Mouse (Mus musculus) Muller cell, postnatal 12 days (primary cell): ENCODE measurements around the gene Iah1.

Experiments used
- DNase-seq: peaks from one replicate; pipeline ENCODE4 v3.0.0-alpha.2; 2015; ENCODE audit errors: inconsistent ontology term

Gene Iah1

DNA sequence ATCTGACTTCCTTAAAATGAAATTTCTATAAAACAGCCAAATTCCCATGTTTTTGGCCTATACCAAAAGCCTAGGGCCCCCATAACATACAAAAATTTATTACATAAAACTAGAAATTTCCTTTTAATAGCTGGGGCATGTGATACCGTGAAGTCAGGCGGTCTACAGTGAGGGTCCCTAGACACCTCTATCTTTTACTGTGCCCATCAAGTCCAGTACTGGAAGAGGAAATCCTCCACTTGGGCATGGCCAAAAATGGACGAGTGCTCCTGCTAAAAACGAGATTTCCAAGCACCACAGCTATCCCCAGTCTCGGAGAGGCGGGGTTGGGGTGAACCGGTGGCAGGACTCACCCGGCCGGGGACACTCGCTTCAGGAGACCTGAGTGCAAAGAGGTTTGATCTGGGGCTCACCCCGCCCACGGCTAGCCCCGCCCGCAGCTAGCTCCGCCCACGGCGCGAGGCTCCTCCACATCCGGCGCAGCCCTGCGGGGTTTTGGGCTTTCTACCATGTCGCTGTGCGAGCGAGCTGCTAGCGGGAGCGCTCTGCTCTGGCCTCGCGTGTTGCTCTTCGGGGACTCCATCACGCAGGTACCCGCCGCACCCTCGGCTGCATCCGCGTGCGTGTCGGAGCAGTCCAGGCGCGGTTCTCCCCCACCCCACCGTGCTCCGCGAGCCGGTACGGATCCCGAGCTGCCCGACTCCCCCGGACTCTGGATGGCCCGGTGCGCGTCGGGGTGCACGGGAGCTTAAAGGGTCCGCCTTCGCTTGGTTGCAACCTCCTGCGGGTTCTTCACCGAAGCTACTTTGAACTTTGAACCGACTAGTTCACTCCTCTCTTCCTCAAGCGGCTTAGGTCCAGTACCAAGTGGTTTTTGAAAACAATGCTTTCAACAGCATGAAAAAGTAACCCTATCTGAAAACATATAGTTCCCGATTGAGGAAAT is at the start of gene Iah1:
Gene Iah1, plus strand, starts transcription at position 467 of the 946 bp plus-strand sequence.
- peak; percentile 90 for DNase-seq

DNA sequence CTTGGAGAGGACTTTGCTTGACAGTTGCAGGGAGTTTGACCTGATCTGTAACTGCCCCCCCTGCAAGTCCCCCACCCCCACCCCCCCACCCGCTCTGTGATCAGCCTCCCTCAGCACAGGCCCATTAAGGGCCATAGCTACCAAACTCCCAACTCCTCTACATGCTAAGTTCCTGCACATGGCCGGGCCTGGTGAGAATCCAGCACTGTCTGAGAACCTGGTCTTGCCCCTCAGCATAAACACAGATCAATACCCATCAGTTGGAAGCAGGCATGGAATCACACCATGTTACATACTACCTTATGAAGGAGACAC is 49.4 kb upstream of the Iah1 start:
- no peak for DNase-seq

DNA sequence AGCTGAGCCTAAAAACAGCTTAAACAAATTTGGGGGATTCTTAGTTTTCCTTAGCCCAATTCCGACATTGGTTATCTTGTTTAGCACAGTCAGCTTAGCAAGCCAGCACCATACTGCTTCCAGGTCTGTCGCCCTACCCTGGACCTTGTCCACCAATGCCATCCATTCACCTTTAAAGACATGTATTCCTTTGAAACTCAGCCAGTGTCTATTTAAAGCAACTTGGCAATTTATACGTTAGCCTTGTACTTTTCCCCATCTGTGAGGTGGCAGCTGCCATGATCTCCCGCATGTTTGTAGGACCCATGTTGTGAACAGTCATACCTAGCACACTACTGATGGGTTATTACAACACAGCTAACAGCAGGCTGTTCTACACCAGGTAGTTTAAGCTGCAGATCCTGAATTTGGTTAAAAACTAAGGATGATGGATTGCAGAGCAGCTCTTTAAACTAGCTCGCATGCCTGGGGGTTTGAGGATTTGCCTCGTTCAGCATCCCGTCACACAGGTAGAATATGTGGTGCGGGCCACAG is 48.0 kb upstream of the Iah1 start:
- no peak for DNase-seq

DNA sequence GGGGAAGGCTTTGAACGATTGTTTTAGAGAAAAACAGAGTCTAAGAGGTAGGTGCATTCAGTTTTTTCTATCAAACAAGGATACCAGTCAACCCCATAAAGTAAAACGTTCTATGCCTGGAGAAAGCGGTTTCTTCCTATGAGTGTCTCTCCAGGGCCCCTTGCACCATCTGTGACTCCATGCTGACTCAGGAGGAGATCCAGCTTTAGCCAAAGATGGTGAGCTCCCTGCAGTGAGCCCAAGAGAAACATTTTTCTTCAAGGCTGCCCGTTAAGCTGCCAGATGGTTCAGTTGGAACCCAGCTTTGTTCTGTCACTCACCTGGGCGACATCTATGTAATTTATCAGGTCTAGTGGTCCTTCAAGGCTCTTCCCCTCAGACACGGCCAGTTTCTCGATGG is 41.7 kb upstream of the Iah1 start:
- no peak for DNase-seq

DNA sequence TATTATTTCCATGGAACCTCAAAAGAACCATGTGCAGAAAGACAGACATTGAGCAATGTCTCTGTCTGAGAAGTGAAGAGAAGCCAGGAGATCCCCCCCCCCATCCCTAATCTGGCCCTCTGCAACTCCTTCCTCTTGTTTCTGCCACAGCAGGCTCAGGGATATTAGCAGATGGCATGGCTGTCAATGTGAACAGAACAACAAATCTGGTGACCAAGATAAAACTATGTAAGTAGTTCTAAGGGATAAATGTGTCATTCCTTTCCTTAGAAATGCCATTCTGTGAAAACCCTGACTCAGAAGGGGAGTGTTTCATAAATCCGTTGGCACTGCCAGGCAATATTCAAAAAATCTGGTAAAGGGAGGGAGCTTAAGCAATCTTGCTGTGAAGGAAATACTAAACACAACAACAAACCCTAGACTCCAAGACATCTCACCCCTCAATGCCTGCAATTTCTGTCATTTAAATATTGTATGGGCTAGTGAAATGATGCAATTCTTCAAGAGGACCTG is 38.8 kb upstream of the Iah1 start:
- no peak for DNase-seq

DNA sequence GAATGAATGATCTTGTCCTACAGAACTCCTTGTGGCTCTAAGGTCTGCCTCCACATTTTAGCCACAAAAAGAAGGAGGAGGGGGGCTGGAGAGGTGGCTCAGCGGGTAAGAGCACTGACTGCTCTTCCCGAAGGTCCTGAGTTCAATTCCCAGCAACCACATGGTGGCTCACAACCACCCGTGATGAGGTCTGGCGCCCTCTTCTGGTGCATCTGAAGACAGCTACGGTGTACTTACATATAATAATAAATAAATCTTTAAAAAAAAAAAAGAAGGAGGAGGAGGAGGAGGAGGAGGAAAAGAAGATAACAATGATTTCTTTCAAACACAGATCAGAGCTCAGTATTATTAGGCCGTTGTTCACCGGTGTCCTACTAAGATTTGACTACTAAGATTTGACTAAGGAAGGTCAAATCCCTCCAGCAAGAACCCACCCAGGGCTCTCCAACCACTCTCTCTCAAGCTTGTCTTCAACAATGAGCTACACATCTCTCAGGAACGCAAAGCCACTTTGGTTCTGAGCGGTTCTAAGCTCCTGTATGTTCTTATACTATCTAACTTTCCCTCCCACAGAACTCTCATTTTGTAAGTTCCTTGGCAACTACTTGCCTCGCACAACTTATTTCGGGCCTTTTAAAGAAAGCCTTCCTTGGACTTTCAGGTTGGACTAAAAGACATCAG is 31.3 kb upstream of the Iah1 start, which contains the start of gene Cpsf3:
Gene Cpsf3, plus strand, starts transcription at position 631 of the 681 bp plus-strand sequence.
- DNase-seq, result no peak

- DNase-seq, result no peak
These were observed 30.5 kb upstream of the Iah1 start for GRCm38 (mm10) chr12:21285508-21286242.

DNA sequence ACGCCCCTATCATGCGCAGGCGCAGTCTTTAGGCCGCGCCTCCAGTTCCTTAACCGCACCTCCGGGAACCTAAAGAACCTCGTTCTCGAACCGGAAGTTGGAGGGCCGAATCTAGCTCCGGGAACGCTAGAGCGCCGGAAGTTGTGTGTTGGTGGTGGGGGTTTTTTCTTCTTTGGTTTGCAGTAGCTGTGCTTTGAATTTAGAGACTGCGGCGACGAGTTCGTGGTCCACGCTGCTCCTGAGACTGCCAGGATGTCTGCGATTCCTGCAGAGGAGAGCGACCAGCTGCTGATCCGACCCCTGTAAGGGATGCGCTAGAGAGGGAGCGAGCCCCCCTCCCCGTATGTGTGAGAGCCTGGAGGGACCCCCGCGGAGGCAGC is 30.0 kb upstream of the Iah1 start, which contains the start of gene Itgb1bp1:
Gene Itgb1bp1, minus strand, starts transcription at position 42 of the 380 bp plus-strand sequence.
- DNase-seq, result peak; percentile 97

DNA sequence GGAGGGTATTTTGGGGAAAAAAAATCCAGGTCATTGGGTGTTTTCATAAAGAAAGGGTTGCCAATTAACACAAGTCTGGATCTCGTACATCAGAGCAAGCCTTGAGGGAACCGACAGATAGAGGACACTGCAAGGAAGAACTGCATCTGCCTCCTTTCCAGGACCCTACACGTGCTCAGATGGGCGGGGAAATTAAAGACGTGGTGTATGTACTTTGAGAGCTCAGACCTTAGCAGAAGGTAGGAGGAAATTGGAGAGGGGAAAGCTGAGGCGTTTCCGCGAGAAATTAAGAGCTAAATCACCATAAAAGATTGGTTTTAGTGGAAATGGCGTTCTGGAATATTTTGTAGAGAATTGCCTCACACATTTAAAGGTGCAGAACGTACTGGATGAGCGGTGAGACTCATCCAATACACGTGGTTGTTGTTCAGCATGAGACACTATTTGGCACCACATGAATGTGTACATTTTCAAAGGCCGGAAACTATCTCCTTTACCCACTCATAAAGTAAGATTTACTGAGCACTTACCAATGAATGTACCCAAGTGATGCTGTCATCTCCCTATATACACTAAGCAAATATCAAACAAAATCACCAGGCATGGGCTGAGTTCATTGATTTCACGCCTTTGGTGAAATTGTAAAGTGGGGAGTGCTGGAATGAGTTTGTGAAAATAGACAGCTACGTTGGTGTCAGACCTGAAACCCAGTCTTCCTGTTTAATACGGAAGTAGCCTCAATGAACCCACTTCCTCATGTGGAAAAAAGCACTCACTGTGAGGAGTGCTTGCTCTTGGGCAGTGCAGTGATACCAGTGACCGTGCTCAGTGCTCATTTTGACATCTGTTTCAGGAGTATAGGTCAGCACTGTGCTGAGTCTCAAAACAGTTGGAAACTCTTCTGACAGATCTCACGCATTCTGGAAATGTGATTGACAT is 29.2 kb upstream of the Iah1 start:
- DNase-seq, result no peak

DNA sequence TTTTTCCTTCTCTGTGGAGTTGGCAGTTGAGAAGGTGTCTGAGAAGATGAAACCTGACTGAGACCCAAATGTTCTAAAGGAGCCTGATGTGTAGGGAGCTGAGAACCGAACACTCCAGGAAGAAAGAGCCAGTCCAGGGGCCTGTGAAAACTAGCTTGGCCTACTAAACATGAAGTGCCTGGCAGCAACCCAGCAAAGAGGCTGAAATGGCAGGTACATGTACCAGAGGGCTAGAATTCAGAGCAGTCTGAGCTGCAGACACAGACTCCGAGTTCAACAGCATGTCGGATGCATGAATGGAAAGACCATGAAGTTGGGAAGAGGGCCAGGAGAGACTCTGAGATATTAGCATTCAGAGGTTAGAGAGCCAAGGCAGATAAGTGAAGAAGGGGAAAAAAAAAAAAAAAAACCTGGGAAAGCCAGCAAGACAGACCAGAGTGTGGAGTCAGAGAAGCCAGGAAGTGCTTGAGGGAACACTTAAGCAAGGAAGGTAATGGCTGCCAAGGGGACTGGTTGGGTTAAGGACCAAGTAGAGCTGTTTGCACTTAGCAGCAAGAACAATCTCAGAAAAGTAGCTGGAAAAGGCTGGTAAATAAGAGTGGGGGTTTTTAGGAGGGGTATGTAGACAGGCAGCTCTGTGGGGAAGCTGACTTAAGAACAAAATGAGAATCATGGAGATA is 27.3 kb upstream of the Iah1 start:
- DNase-seq, result no peak

GRCm38 (mm10) chr12:21289651-21290050 is 26.5 kb upstream of the Iah1 start:
- no peak for DNase-seq

- DNase-seq, result no peak
These were observed 17.3 kb upstream of the Iah1 start for GRCm38 (mm10) chr12:21298856-21299255.

DNA sequence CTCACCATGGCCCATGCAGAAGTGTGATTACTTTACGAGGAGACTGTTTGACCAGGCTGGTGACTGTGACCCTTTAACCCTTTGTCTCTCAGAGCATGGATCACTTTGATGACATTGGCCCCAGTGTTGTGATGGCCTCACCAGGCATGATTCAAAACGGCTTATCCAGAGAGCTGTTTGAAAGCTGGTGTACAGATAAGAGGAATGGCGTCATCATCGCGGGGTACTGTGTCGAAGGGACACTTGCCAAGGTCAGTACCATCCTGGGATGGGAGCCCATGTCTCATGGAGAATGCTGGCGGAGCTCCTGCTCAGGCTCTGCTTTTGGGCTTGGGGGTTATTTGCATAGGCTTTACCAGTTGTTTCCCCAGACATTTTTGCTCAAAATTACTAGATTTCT is 14.9 kb upstream of the Iah1 start:
- no peak for DNase-seq

GRCm38 (mm10) chr12:21301932-21302331 is 14.3 kb upstream of the Iah1 start:
- DNase-seq, result no peak

GRCm38 (mm10) chr12:21302361-21302783 is 13.8 kb upstream of the Iah1 start:
- DNase-seq, result no peak

DNA sequence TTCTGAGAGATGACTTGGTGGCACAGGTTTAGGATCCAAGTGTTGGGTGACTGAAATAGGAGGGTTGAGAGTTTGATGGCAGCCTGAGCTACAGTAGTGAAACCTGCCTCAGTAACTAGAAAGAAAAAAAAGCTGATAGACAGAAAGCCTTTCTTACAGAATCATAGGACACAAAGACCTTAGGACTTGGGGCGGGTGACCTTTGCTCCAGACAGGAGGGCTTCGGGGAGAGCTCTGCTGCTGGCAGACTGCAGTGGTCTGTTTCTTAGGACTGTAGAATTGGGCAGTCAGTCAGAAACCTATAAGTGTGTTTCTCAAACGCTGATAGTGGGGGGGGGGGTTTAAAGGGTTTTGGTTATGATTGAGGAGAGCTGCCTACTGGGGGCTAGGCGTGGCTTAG is 10.4 kb upstream of the Iah1 start:
- DNase-seq, result no peak

GRCm38 (mm10) chr12:21306721-21307120 is 9.5 kb upstream of the Iah1 start:
- DNase-seq, result peak; percentile 12

- DNase-seq, result no peak
These were observed 4.0 kb upstream of the Iah1 start for GRCm38 (mm10) chr12:21312201-21312600.

GRCm38 (mm10) chr12:21316869-21317265 is 678 bp downstream of the Iah1 start:
- DNase-seq, result no peak
